Mouse (Mus musculus): Measurements from ENCODE around the gene Trim7.

- no peak for TF ChIP-seq CTCF (IDR thresholded peaks at IDR 0.05; ENCODE audit: control insufficient read depth, insufficient read depth, low read length)
- no peak for TF ChIP-seq POLR2A (IDR thresholded peaks at IDR 0.05; ENCODE audit: borderline replicate concordance, control insufficient read depth, low read depth, low read length)
These were observed 24.3 kb downstream of the Trim7 start for GRCm38 (mm10) chr11:48850240-48850639.

Measured in bone marrow, adult 2 months (tissue).